Mouse (Mus musculus): ENCODE data around the gene Lrrc2.

The Lrrc2 gene

GRCm38 (mm10) chr9:110987331-110987730 is 36.0 kb downstream of the Lrrc2 start:
- no peak for DNase-seq (ENCODE audit: low spot score)

GRCm38 (mm10) chr9:110988078-110988477 is 36.7 kb downstream of the Lrrc2 start:
- DNase-seq (ENCODE audit: low spot score): no peak

GRCm38 (mm10) chr9:110989141-110989540 is 37.8 kb downstream of the Lrrc2 start:
- no peak for DNase-seq (ENCODE audit: low spot score)

- no peak for DNase-seq (ENCODE audit: low spot score)
These were observed 38.2 kb downstream of the Lrrc2 start for GRCm38 (mm10) chr9:110989543-110989942.

GRCm38 (mm10) chr9:110990204-110990603 is 38.9 kb downstream of the Lrrc2 start, which contains the start of gene Rtp3:
Gene Rtp3 (minus strand): TSS chr9:110990583.
- no peak for DNase-seq (ENCODE audit: low spot score)

- DNase-seq (ENCODE audit: low spot score): peak; percentile 46
These were observed 42.0 kb downstream of the Lrrc2 start for GRCm38 (mm10) chr9:110993281-110993709.

- DNase-seq (ENCODE audit: low spot score): peak; percentile 88
These were observed 43.4 kb downstream of the Lrrc2 start for GRCm38 (mm10) chr9:110994716-110995172.

GRCm38 (mm10) chr9:110997245-110997644 is 45.9 kb downstream of the Lrrc2 start:
- DNase-seq (ENCODE audit: low spot score): peak; percentile 92

GRCm38 (mm10) chr9:110999056-110999455 is 47.7 kb downstream of the Lrrc2 start:
- no peak for DNase-seq (ENCODE audit: low spot score)

- DNase-seq (ENCODE audit: low spot score): no peak
These were observed 48.5 kb downstream of the Lrrc2 start for GRCm38 (mm10) chr9:110999856-111000255.

- no peak for DNase-seq (ENCODE audit: low spot score)
These were observed 50.3 kb downstream of the Lrrc2 start for GRCm38 (mm10) chr9:111001621-111002020.

GRCm38 (mm10) chr9:111003279-111003678 is 51.9 kb downstream of the Lrrc2 start:
- no peak for DNase-seq (ENCODE audit: low spot score)

GRCm38 (mm10) chr9:111006544-111006943 is 55.2 kb downstream of the Lrrc2 start:
- no peak for DNase-seq (ENCODE audit: low spot score)

- DNase-seq (ENCODE audit: low spot score): no peak
These were observed 58.4 kb downstream of the Lrrc2 start for GRCm38 (mm10) chr9:111009763-111010162.

GRCm38 (mm10) chr9:111011550-111011949 is 60.2 kb downstream of the Lrrc2 start:
- no peak for DNase-seq (ENCODE audit: low spot score)

- DNase-seq (ENCODE audit: low spot score): no peak
These were observed 60.7 kb downstream of the Lrrc2 start for GRCm38 (mm10) chr9:111012041-111012440.

GRCm38 (mm10) chr9:111015658-111016057 is 64.3 kb downstream of the Lrrc2 start:
- no peak for DNase-seq (ENCODE audit: low spot score)

- DNase-seq (ENCODE audit: low spot score): no peak
These were observed 67.7 kb downstream of the Lrrc2 start, which contains the start of gene Ltf for GRCm38 (mm10) chr9:111019022-111019421. Gene Ltf (plus strand): TSS chr9:111019271.

- no peak for DNase-seq (ENCODE audit: low spot score)
These were observed 75.4 kb downstream of the Lrrc2 start for GRCm38 (mm10) chr9:111026791-111027190.

Data from embryo, embryonic 10 days (tissue).